Mouse (Mus musculus) kidney, embryonic 14.5 days (tissue): ENCODE results near the gene Idi2. TPM values are rescaled to one million over a fixed set of nuclear protein-coding genes. Genes with fewer than 3 reads are reported as not detected.
A peak's percentile ranks its signal among the peaks of the same experiment; 100 is the strongest.
"Not testable (repeated sequence)": the region's sequence is repeated elsewhere in the genome, so short reads cannot be mapped to it uniquely, and the experiment has no call there.

Experiments
- ATAC-seq: fragments of 200-750 bp; cut with Nextera tagmentation; 2 replicates; pipeline ENCODE4 v1.8.0; 2017; ENCODE audit warnings: moderate number of reproducible peaks, mild to moderate bottlenecking, moderate TSS enrichment, moderate library complexity; ENCODE audit not compliant: low FRiP score, low TSS enrichment
- H3K27ac ChIP-seq: fragments of 300-500 bp; sonication (generic); 2 replicates; pipeline ENCODE4 v1.5.1; 2014; ENCODE audit warnings: low read depth, mild to moderate bottlenecking, low read length, moderate library complexity, mixed read lengths
- H3K27me3 ChIP-seq: fragments of 300-500 bp; sonication (generic); 2 replicates; pipeline ENCODE4 v1.6.1; 2014; ENCODE audit warnings: mild to moderate bottlenecking, low read length; ENCODE audit not compliant: control insufficient read depth, insufficient read depth
- H3K36me3 ChIP-seq: fragments of 300-500 bp; sonication (generic); 2 replicates; pipeline ENCODE4 v1.6.1; 2014; ENCODE audit warnings: low read length, mixed read lengths; ENCODE audit not compliant: control insufficient read depth, insufficient read depth
- H3K4me1 ChIP-seq: fragments of 300-500 bp; sonication (generic); 2 replicates; pipeline ENCODE4 v1.6.1; 2014; ENCODE audit warnings: low read length, mixed read lengths; ENCODE audit not compliant: control insufficient read depth, insufficient read depth
- H3K4me2 ChIP-seq: fragments of 300-500 bp; sonication (generic); replicated peaks from 2 replicates; pipeline ENCODE4 v1.6.1; 2014; ENCODE audit warnings: low read depth, mild to moderate bottlenecking, low read length
- H3K4me3 ChIP-seq: fragments of 300-500 bp; sonication (generic); 2 replicates; pipeline ENCODE4 v1.5.1; 2014; ENCODE audit warnings: mild to moderate bottlenecking, low read length
- H3K9ac ChIP-seq: fragments of 300-500 bp; sonication (generic); 2 replicates; pipeline ENCODE4 v1.6.1; 2014; ENCODE audit warnings: low read depth, mild to moderate bottlenecking, low read length, moderate library complexity
- H3K9me3 ChIP-seq: fragments of 300-500 bp; sonication (generic); 2 replicates; pipeline ENCODE4 v1.6.1; 2016; ENCODE audit warnings: low read length; ENCODE audit not compliant: control insufficient read depth
- WGBS: fragments of 180-500 bp; shearing (Covaris S2); extraction: QIAGEN DNeasy Blood & Tissue Kit; methylation state at CpG from one replicate; pipeline ENCODE4 v1.1.7; 2014; 5-methylcytosine and 5-hydroxymethylcytosine counted together
- polyA plus RNA-seq: library from polyadenylated mRNA; unstranded; fragments of >200 nt; fragmentation: Nextera tagmentation; extraction: Ambion mirVana; gene quantifications from 2 replicates; pipeline ENCODE4 v1.2.1, GENCODE M21; 2014

The Idi2 gene
- polyA plus RNA-seq: not detected in 2 replicates

- not testable (repeated sequence) for H3K36me3 ChIP-seq, H3K27ac ChIP-seq, ATAC-seq, H3K27me3 ChIP-seq, H3K4me2 ChIP-seq, H3K9me3 ChIP-seq, H3K4me1 ChIP-seq, H3K9ac ChIP-seq, H3K4me3 ChIP-seq
Observed at GRCm38 (mm10) chr13:8952563-8952962, at the start of gene Idi2. Gene Idi2 (plus strand): TSS chr13:8952863.

- H3K27ac ChIP-seq, H3K9ac ChIP-seq, H3K27me3 ChIP-seq, ATAC-seq, H3K36me3 ChIP-seq, H3K4me2 ChIP-seq, H3K4me1 ChIP-seq, H3K4me3 ChIP-seq: not testable (repeated sequence)
- WGBS: 91% methylated on average over 2 of the region's 2 CpGs
- peaks cover 19% of the 10 kb centered on the region; the same call in 1 of the 2 replicates for H3K9me3 ChIP-seq
Observed at GRCm38 (mm10) chr13:8905986-8906385, 46.7 kb upstream of the Idi2 start.

GRCm38 (mm10) chr13:8913890-8914289 lies 38.8 kb upstream of the Idi2 start:
- WGBS: 88% methylated on average over 8 of the region's 8 CpGs
- not testable (repeated sequence) for H3K36me3 ChIP-seq, H3K4me2 ChIP-seq, H3K4me1 ChIP-seq, H3K9ac ChIP-seq, H3K4me3 ChIP-seq, ATAC-seq, H3K27me3 ChIP-seq, H3K27ac ChIP-seq, H3K9me3 ChIP-seq

GRCm38 (mm10) chr13:8933499-8933898 lies 19.2 kb upstream of the Idi2 start:
- no peak overlapping the region for H3K9ac ChIP-seq
- no peaks in the 10 kb centered on the region for H3K9me3 ChIP-seq
- no peaks in the 10 kb centered on the region for H3K36me3 ChIP-seq
- no peak overlapping the region for H3K4me2 ChIP-seq
- H3K27me3 ChIP-seq: no peaks in the 10 kb centered on the region
- no peaks in the 10 kb centered on the region for H3K4me1 ChIP-seq
- no peak for ATAC-seq
- H3K27ac ChIP-seq: no peak overlapping the region
- WGBS: 78% methylated on average over 2 of the region's 2 CpGs
- no peak overlapping the region for H3K4me3 ChIP-seq

- not testable (repeated sequence) for H3K4me2 ChIP-seq, H3K4me3 ChIP-seq, ATAC-seq, H3K4me1 ChIP-seq, H3K36me3 ChIP-seq, H3K27ac ChIP-seq, H3K27me3 ChIP-seq, H3K9me3 ChIP-seq, H3K9ac ChIP-seq
- WGBS: 67% methylated on average over 6 of the region's 6 CpGs
Observed at GRCm38 (mm10) chr13:8937611-8938140, 15.0 kb upstream of the Idi2 start.

- H3K36me3 ChIP-seq, H3K27me3 ChIP-seq, H3K9ac ChIP-seq, H3K4me2 ChIP-seq, H3K27ac ChIP-seq, H3K4me3 ChIP-seq, H3K4me1 ChIP-seq, ATAC-seq, H3K9me3 ChIP-seq: not testable (repeated sequence)
- WGBS: 85% methylated on average over 4 of the region's 4 CpGs
Observed at GRCm38 (mm10) chr13:8941110-8941509, 11.6 kb upstream of the Idi2 start.

- H3K9me3 ChIP-seq, H3K27ac ChIP-seq, H3K36me3 ChIP-seq, H3K27me3 ChIP-seq, H3K9ac ChIP-seq, ATAC-seq, H3K4me2 ChIP-seq, H3K4me1 ChIP-seq, H3K4me3 ChIP-seq: not testable (repeated sequence)
- 14% methylated on average over 1 of the region's 5 CpGs for WGBS
Observed at GRCm38 (mm10) chr13:8941701-8942100, 11.0 kb upstream of the Idi2 start.

DNA sequence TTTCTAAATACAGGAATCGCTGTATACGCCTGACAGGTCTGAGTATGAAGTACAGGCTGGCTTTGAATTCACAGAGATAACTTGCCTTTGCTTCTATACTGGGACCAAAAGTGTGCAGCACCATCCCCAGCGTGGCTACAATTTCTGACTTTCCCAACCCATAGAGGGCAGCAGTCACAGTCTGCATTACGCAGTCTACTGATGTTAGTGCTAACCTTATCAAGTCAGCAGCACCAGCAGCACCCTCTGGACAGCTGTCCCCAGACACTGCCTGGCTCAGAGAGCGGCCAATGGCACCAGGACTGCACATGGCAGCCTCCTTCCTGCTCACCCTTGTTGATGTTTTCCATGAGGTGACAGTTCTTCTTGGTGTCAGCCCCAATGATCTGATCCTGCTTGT lies 8.8 kb upstream of the Idi2 start:
- ATAC-seq: peak; percentile 55; the same call in 1 of the 2 replicates
- not testable (repeated sequence) for H3K27me3 ChIP-seq, H3K9me3 ChIP-seq, H3K27ac ChIP-seq, H3K4me2 ChIP-seq, H3K36me3 ChIP-seq, H3K4me3 ChIP-seq, H3K9ac ChIP-seq, H3K4me1 ChIP-seq
- WGBS: no CpG with 5 or more reads among the region's 5 CpGs

DNA sequence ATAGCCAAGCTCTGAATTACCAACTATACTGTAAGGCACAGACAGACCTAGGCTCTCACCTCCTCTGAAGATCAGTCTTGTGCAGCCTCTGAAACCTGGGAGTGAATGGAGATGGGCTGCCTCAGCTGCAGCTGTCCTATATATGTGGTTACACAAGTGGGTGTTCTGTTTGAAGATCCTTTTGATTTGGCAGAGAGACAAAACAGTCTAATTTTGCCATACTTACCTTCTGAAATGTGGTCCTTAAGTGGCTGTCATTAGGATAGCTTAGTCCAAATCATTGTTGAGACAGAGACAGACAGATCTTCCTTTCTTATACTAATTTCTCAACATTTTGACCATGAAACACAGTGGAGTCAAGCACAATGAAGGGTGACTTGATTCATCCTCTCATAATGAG lies 4.5 kb upstream of the Idi2 start, which contains the start of gene Gm9745:
Gm9745 (minus strand) TSS at position 101 of the 400 bp plus-strand sequence.
- H3K4me1 ChIP-seq, ATAC-seq, H3K27ac ChIP-seq, H3K9ac ChIP-seq, H3K36me3 ChIP-seq, H3K4me2 ChIP-seq, H3K27me3 ChIP-seq, H3K4me3 ChIP-seq, H3K9me3 ChIP-seq: not testable (repeated sequence)
